Mouse (Mus musculus) liver, embryonic 11.5 days (tissue): Measurements from ENCODE around the gene Pdcd5. TPM values are rescaled to one million over a fixed set of nuclear protein-coding genes. Genes with fewer than 3 reads are reported as not detected.

Source experiments
- ATAC-seq: fragments of 200-750 bp; cut with Nextera tagmentation; replicated peaks from 2 replicates; pipeline ENCODE4 v1.8.0; 2017; ENCODE audit warnings: moderate number of reproducible peaks, mild to moderate bottlenecking, moderate TSS enrichment, moderate library complexity; ENCODE audit not compliant: low FRiP score
- DNase-seq: peaks from one replicate; pipeline ENCODE4 v3.0.0-alpha.2; 2017; ENCODE audit warnings: low spot score
- H3K27ac ChIP-seq: fragments of 300-500 bp; sonication (generic); 2 replicates; pipeline ENCODE4 v1.5.1; 2014; ENCODE audit warnings: mild to moderate bottlenecking, low read depth, low read length, control low read depth
- H3K27me3 ChIP-seq: fragments of 300-500 bp; sonication (generic); replicated peaks from 2 replicates; pipeline ENCODE4 v1.6.1; 2014; ENCODE audit warnings: low read length, mixed read lengths; ENCODE audit not compliant: control insufficient read depth, insufficient read depth
- H3K36me3 ChIP-seq: fragments of 300-500 bp; sonication (generic); 2 replicates; pipeline ENCODE4 v1.6.1; 2014; ENCODE audit warnings: mild to moderate bottlenecking, low read length, moderate library complexity, mixed read lengths; ENCODE audit not compliant: control insufficient read depth, insufficient read depth
- H3K4me1 ChIP-seq: fragments of 300-500 bp; sonication (generic); replicated peaks from 2 replicates; pipeline ENCODE4 v1.6.1; 2014; ENCODE audit warnings: low read length, mixed read lengths; ENCODE audit not compliant: control insufficient read depth, insufficient read depth
- H3K4me2 ChIP-seq: fragments of 300-500 bp; sonication (generic); 2 replicates; pipeline ENCODE4 v1.6.1; 2014; ENCODE audit warnings: mild to moderate bottlenecking, control low read depth, moderate library complexity
- H3K4me3 ChIP-seq: fragments of 300-500 bp; sonication (generic); 2 replicates; pipeline ENCODE4 v1.5.1; 2014; ENCODE audit warnings: low read depth, low read length, control low read depth
- H3K9ac ChIP-seq: fragments of 300-500 bp; sonication (generic); 2 replicates; pipeline ENCODE4 v1.6.1; 2014; ENCODE audit warnings: low read depth, low read length, control low read depth
- H3K9me3 ChIP-seq: fragments of 300-500 bp; sonication (generic); 2 replicates; pipeline ENCODE4 v1.6.1; 2016; ENCODE audit warnings: low read length, inconsistent platforms, mixed read lengths; ENCODE audit not compliant: control insufficient read depth
- WGBS: fragments of 180-500 bp; shearing (Covaris S2); extraction: QIAGEN DNeasy Blood & Tissue Kit; methylation state at CpG from one replicate; pipeline ENCODE4 v1.1.7; 2014; 5-methylcytosine and 5-hydroxymethylcytosine counted together
- polyA plus RNA-seq: library from polyadenylated mRNA; unstranded; fragments of >200 nt; fragmentation: Nextera tagmentation; extraction: Ambion mirVana; gene quantifications from 2 replicates; pipeline ENCODE4 v1.2.1, GENCODE M21; 2014

Pdcd5 gene
- polyA plus RNA-seq, 1 experiment from 2014 or later, result 301 TPM

DNA sequence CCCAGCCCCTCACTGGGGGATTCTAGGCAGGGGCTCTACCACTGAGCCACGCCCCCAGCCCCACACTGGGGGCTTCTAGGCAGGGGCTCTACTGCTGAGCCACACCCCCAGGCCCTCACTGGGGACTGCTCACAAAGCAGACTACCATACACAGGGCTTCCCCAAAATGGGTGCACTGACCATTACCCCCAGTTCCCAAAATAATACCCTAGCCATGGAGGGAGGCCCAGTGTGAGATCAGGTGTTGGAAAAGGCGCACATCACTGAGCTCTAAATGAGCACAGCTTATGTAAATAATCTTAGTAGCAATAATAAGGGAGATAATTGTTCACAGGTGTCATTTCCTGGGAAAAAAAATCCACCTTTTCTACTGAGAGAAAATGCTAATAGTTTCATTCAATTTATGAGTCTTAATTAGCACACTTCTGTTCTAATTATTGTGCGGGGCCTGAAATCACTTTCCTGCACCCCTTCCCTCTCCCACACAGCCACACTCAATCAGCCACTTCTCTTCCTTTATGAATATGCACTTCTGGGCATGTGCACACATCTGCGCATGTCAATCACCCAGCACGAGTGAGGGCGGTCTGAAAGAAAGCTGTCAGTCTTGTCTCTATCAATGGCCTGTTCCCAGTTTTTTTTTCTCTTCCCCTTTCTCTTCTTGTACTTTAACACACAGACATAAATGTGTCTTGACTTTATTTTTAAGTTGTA lies 36.2 kb upstream of the Pdcd5 start:
- Histone ChIP-seq H3K9me3 (no peaks in the 10 kb centered on the region), H3K36me3 (no peaks in the 10 kb centered on the region), H3K27me3 (no peaks in the 10 kb centered on the region), H3K4me3 (no peak overlapping the region), H3K4me1 (peaks cover 13% of the 10 kb centered on the region; the same call in 1 of the 2 replicates), H3K9ac (no peak overlapping the region), H3K27ac (no peak overlapping the region), H3K4me2 (no peak overlapping the region)
- DNase-seq, result no peak
- WGBS, result 81% methylated on average over 6 of the region's 6 CpGs
- no peak for ATAC-seq

DNA sequence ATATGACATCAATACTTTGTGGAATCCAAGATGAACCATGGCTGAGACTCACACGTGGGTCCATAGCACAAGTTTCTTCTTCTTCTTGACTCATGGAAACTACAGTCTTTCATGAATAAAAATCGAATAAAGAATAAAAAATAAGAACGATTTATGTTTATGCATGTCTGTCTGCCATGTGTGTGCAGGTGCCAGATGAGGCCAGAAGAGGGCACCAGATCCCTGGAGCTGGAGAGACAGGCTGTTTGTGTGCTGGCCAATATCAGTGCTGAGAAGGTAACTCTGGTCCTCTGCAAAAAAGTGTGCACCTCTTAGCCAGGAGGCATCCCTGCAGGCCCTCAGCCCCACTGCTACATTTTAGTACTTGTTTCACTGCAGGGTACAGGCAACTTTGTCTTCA lies 34.2 kb upstream of the Pdcd5 start:
- peaks cover 6% of the 10 kb centered on the region; the same call in 1 of the 2 replicates for H3K9me3 ChIP-seq
- H3K4me3 ChIP-seq, result no peak overlapping the region
- H3K4me1 ChIP-seq, result peaks cover 8% of the 10 kb centered on the region; the same call in 1 of the 2 replicates
- no peak overlapping the region for H3K4me2 ChIP-seq
- ATAC-seq, result no peak
- no peaks in the 10 kb centered on the region for H3K36me3 ChIP-seq
- H3K9ac ChIP-seq, result no peak overlapping the region
- no peak overlapping the region for H3K27ac ChIP-seq
- no peaks in the 10 kb centered on the region for H3K27me3 ChIP-seq
- DNase-seq, result no peak
- 67% methylated on average over 3 of the region's 3 CpGs for WGBS

DNA sequence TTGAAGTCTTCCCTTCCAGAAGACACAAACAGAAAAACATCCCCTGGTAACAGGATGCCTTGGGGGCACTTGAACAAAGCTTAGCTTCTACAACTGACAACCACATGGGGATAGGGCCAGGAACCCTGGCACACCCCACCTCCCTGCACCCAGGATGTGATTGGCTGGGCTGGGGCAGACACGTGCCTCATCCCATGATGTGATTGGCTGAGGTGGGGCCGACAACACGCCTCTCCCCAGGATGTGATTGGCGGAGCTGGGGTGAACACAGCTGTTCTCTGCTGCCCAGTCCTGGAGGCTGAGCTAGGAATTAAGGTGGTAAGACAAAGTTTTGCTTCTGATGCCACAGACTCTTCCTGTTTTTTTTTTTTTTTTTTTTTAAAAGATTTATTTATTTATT lies 31.7 kb upstream of the Pdcd5 start:
- no peaks in the 10 kb centered on the region for H3K27me3 ChIP-seq
- H3K27ac ChIP-seq, result no peak overlapping the region
- H3K4me1 ChIP-seq, result no peaks in the 10 kb centered on the region
- 63% methylated on average over 4 of the region's 4 CpGs for WGBS
- ATAC-seq (no peak; the same call in 1 of the 2 replicates), DNase-seq (no peak)
- no peak overlapping the region for H3K9ac ChIP-seq
- H3K4me2 ChIP-seq, result no peak overlapping the region
- peaks cover 6% of the 10 kb centered on the region; the same call in 1 of the 2 replicates for H3K9me3 ChIP-seq
- no peak overlapping the region for H3K4me3 ChIP-seq
- H3K36me3 ChIP-seq, result no peaks in the 10 kb centered on the region

GRCm38 (mm10) chr7:35668066-35669041 lies 21.0 kb upstream of the Pdcd5 start:
- Histone ChIP-seq H3K4me2 (no peak overlapping the region), H3K4me1 (no peaks in the 10 kb centered on the region), H3K9ac (no peak overlapping the region), H3K9me3 (no peaks in the 10 kb centered on the region), H3K27ac (no peak overlapping the region), H3K36me3 (no peaks in the 10 kb centered on the region), H3K27me3 (no peaks in the 10 kb centered on the region), H3K4me3 (no peak overlapping the region)
- DNase-seq, result no peak
- no peak for ATAC-seq
- WGBS, result 72% methylated on average over 18 of the region's 18 CpGs

DNA sequence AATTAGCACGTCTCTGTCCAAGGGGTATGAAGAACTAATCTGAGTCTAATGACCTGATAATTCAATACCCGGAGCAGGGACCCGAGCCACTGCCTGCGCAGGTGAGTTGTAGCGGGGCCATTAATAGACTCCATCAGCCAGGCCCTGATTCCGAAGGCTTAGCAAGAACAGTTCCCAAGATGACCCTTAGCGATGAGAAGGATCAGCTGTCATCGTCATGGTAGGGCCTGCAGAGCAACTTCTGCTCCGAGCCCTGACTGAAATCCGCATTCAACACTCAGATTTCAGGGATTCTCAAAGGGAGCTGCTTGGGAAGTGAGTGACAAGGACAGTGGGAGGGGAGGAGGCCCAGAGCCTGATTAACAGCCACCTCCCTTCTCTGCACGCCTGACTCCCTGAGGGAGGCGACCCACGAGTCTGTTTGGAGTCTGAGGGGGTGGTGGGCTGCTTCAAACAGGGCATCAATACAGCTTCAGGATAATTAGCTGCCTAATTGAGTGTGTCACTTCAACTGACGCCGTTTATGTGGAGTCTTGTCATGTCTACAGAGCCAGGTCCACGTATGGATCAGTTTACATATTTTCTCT lies 16.6 kb upstream of the Pdcd5 start:
- Histone ChIP-seq H3K4me2 (no peak overlapping the region), H3K4me3 (no peak overlapping the region), H3K36me3 (no peaks in the 10 kb centered on the region), H3K27ac (no peak overlapping the region), H3K9me3 (no peaks in the 10 kb centered on the region), H3K9ac (no peak overlapping the region), H3K27me3 (no peaks in the 10 kb centered on the region), H3K4me1 (no peaks in the 10 kb centered on the region)
- DNase-seq, result no peak
- ATAC-seq, result no peak
- WGBS, result 70% methylated on average over 16 of the region's 16 CpGs

GRCm38 (mm10) chr7:35659173-35659572 lies 11.9 kb upstream of the Pdcd5 start:
- Histone ChIP-seq H3K27me3 (no peaks in the 10 kb centered on the region), H3K9ac (no peak overlapping the region), H3K4me2 (no peak overlapping the region), H3K4me3 (no peak overlapping the region), H3K9me3 (no peaks in the 10 kb centered on the region), H3K36me3 (no peaks in the 10 kb centered on the region), H3K27ac (no peak overlapping the region), H3K4me1 (no peaks in the 10 kb centered on the region)
- DNase-seq, result no peak
- no peak for ATAC-seq
- WGBS, result 56% methylated on average over 3 of the region's 3 CpGs

DNA sequence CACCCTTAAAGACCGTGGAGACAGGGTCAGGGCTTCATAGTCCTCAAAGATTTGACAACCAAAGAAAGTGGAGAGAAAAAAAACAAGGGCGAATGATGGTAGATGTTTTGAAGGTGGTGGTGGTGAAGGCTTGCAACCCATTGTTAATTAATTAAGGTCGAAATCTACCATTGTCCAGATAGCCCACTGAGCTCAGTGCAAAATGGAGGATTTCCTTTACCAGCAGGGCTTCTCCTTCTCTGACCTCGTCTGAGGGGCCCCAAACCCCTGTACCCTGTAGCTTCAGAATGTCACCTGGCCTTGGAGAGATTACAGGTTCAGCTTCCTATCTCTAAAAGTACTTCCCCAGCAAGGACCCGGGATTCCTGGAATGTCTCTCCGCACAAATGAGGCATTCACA lies 10.5 kb upstream of the Pdcd5 start:
- H3K27ac ChIP-seq, result no peak overlapping the region
- no peaks in the 10 kb centered on the region for H3K9me3 ChIP-seq
- H3K4me1 ChIP-seq, result no peaks in the 10 kb centered on the region
- H3K9ac ChIP-seq, result no peak overlapping the region
- DNase-seq (no peak), ATAC-seq (no peak)
- no peak overlapping the region for H3K4me2 ChIP-seq
- H3K36me3 ChIP-seq, result no peaks in the 10 kb centered on the region
- 57% methylated on average over 6 of the region's 6 CpGs for WGBS
- H3K4me3 ChIP-seq, result no peak overlapping the region
- H3K27me3 ChIP-seq, result no peaks in the 10 kb centered on the region

GRCm38 (mm10) chr7:35651583-35652270 lies 4.4 kb upstream of the Pdcd5 start:
- no peak for DNase-seq
- Histone ChIP-seq H3K4me3 (no peak overlapping the region), H3K27ac (no peak overlapping the region), H3K4me2 (no peak overlapping the region), H3K9me3 (no peaks in the 10 kb centered on the region; the same call in 1 of the 2 replicates), H3K9ac (no peak overlapping the region), H3K4me1 (no peaks in the 10 kb centered on the region; the same call in 1 of the 2 replicates), H3K36me3 (no peaks in the 10 kb centered on the region), H3K27me3 (no peaks in the 10 kb centered on the region)
- WGBS, result 79% methylated on average over 10 of the region's 10 CpGs
- no peak for ATAC-seq
